Mouse (Mus musculus): ENCODE data around the gene Mok.

Gene Mok

DNA sequence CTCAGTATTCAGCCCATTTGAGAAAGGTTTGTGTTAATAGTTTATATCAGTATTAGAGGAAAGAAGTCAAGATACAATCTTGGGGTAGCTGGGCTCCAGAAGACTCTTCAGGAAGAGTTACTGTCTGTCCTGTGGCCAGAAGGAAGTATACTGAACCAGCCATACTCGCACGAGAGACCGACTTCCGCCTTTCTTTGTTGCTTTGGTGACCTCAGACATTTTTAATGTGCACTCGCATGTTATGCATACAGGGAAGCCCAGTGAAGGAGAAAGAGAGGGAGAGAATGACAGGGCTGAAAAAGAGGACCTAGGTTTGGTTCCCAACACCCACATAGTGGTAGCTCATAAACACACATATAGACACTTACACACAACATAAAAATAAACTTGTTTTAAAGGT lies 76.2 kb downstream of the Mok start:
- DNase-seq, result no peak

DNA sequence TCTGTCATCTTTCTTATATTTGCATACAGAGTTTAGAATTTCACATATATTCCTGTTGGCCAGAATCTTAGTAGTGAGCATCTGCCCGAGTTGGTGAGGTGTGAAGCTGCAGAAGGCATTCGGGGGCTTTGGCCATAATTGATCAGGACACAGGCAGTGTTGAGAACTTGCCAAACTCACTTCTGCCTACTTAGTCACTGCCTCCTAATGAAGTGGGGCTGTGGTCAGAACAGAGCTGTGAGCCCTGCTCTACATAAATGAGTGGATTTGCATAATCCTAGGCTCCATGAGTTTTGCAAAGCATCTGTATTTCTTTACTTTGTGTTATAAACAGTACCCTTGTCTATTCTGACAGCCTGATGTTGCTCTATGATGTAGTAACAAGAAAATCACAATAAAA lies 78.4 kb downstream of the Mok start:
- no peak for DNase-seq

DNA sequence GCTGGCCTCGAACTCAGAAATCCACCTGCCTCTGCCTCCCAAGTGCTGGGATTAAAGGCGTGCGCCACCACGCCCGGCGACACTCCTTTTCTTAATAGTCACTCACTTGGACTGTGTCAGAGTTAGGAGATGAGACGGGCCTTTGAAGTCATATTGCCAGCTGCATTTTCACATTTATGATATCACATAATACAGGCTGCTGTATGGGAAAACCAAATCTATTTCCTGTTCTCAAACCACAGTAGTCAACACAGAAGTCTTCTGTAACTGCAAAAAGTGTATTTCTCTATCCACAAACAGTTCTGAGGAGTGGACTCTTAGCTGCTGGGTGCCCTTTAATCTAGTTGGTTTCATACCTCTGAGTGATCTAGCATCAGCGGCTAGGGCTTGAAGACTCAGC lies 81.8 kb downstream of the Mok start:
- DNase-seq, result no peak
